Mouse (Mus musculus) lung, postnatal 0 days (tissue): ENCODE measurements around the gene Calm2. TPM values are rescaled to one million over a fixed set of nuclear protein-coding genes. Genes with fewer than 3 reads are reported as not detected.

ENCODE experiments used
- ATAC-seq: fragments of 200-750 bp; cut with Nextera tagmentation; 2 replicates; pipeline ENCODE4 v1.8.0; 2017; ENCODE audit warnings: moderate library complexity
- DNase-seq: peaks from one replicate; pipeline ENCODE4 v3.0.0-alpha.2; 2016; ENCODE audit warnings: low spot score
- H3K27ac ChIP-seq: fragments of 300-500 bp; sonication (generic); 2 replicates; pipeline ENCODE4 v1.5.1; 2014; ENCODE audit warnings: antibody characterized with exemption, mild to moderate bottlenecking, low read length, mixed read lengths
- H3K27me3 ChIP-seq: fragments of 300-500 bp; sonication (generic); replicated peaks from 2 replicates; pipeline ENCODE4 v1.6.1; 2014; ENCODE audit warnings: low read length, mixed read lengths; ENCODE audit not compliant: insufficient read depth
- H3K36me3 ChIP-seq: fragments of 300-500 bp; sonication (generic); 2 replicates; pipeline ENCODE4 v1.6.1; 2014; ENCODE audit warnings: low read length, mixed read lengths; ENCODE audit not compliant: insufficient read depth
- H3K4me1 ChIP-seq: fragments of 300-500 bp; sonication (generic); 2 replicates; pipeline ENCODE4 v1.6.1; 2014; ENCODE audit warnings: antibody characterized with exemption, low read depth, low read length, mixed read lengths; ENCODE audit not compliant: insufficient read depth
- H3K4me2 ChIP-seq: fragments of 300-500 bp; sonication (generic); replicated peaks from 2 replicates; pipeline ENCODE4 v1.6.1; 2014; ENCODE audit warnings: low read depth, mild to moderate bottlenecking, low read length, moderate library complexity, mixed read lengths
- H3K4me3 ChIP-seq: fragments of 300-500 bp; sonication (generic); 2 replicates; pipeline ENCODE4 v1.5.1; 2014; ENCODE audit warnings: low read depth, low read length
- H3K9ac ChIP-seq: fragments of 300-500 bp; sonication (generic); replicated peaks from 2 replicates; pipeline ENCODE4 v1.6.1; 2014; ENCODE audit warnings: low read depth, mild to moderate bottlenecking
- H3K9me3 ChIP-seq: fragments of 300-500 bp; sonication (generic); 2 replicates; pipeline ENCODE4 v1.6.1; 2016; ENCODE audit warnings: low read length, mixed read lengths
- CTCF ChIP-seq: IDR thresholded peaks from 2 replicates; pipeline ENCODE4 v1.5.1; 2016; ENCODE audit warnings: antibody characterized with exemption, mild to moderate bottlenecking
- EP300 ChIP-seq: IDR thresholded peaks from 2 replicates; pipeline ENCODE4 v1.6.1; 2016; ENCODE audit warnings: antibody characterized with exemption, mild to moderate bottlenecking, control low read depth
- WGBS: fragments of 180-500 bp; shearing (Covaris S2); extraction: QIAGEN DNeasy Blood & Tissue Kit; methylation state at CpG from one replicate; pipeline ENCODE4 v1.1.7; 2014; 5-methylcytosine and 5-hydroxymethylcytosine counted together
- polyA plus RNA-seq: library from polyadenylated mRNA; unstranded; fragments of >200 nt; fragmentation: Nextera tagmentation; extraction: Ambion mirVana; gene quantifications from 2 replicates; pipeline ENCODE4 v1.2.1, GENCODE M21; 2015

The Calm2 gene
- polyA plus RNA-seq, 1 experiment from 2014 or later: 887 TPM

- ATAC-seq (no peak), DNase-seq (no peak)
- under 1% methylated on average over 13 of the region's 13 CpGs for WGBS
- Histone ChIP-seq H3K9me3 (no peaks in the 10 kb centered on the region), H3K9ac (peak overlapping the region; percentile 97), H3K27ac (peak overlapping the region; percentile 95), H3K4me3 (peak overlapping the region; percentile 98), H3K4me1 (peaks cover 18% of the 10 kb centered on the region), H3K36me3 (no peaks in the 10 kb centered on the region), H3K4me2 (peak overlapping the region; percentile 58), H3K27me3 (no peaks in the 10 kb centered on the region)
- TF ChIP-seq EP300 (0 out of 2 replicates have a peak, but pooled peaks have one; percentile 21), CTCF (no peak)
Measured at GRCm38 (mm10) chr17:87445337-87445916, 1.3 kb downstream of the Calm2 start.

- no peaks in the 10 kb centered on the region for H3K9me3 ChIP-seq
- H3K4me2 ChIP-seq: peak overlapping the region; percentile 45
- ATAC-seq (no peak), DNase-seq (peak; percentile 68)
- WGBS: 18% methylated on average over 4 of the region's 4 CpGs
- no peaks in the 10 kb centered on the region for H3K27me3 ChIP-seq
- TF ChIP-seq CTCF (no peak), EP300 (peak; percentile 45)
- no peaks in the 10 kb centered on the region for H3K36me3 ChIP-seq
- peak overlapping the region; percentile 28 for H3K4me3 ChIP-seq
- 0 out of 2 replicates have a peak overlapping the region, but pooled peaks have one; percentile 11 for H3K27ac ChIP-seq
- H3K9ac ChIP-seq: no peak overlapping the region
- peaks cover 18% of the 10 kb centered on the region for H3K4me1 ChIP-seq
Measured at GRCm38 (mm10) chr17:87444763-87445162, 2.0 kb downstream of the Calm2 start.

- no peak for DNase-seq
- TF ChIP-seq CTCF: no peak
- TF ChIP-seq EP300: no peak
- Histone ChIP-seq H3K27me3 (no peaks in the 10 kb centered on the region), H3K9ac (no peak overlapping the region), H3K4me3 (no peak overlapping the region), H3K36me3 (no peaks in the 10 kb centered on the region), H3K9me3 (no peaks in the 10 kb centered on the region), H3K4me2 (no peak overlapping the region), H3K27ac (no peak overlapping the region), H3K4me1 (peaks cover 11% of the 10 kb centered on the region; the same call in 1 of the 2 replicates)
- 40% methylated on average over 2 of the region's 2 CpGs for WGBS
- ATAC-seq: no peak
Measured at GRCm38 (mm10) chr17:87441537-87441936, 5.2 kb downstream of the Calm2 start.

- Histone ChIP-seq H3K36me3 (peaks cover 10% of the 10 kb centered on the region; the same call in 1 of the 2 replicates), H3K9me3 (no peaks in the 10 kb centered on the region), H3K4me2 (no peak overlapping the region), H3K4me3 (no peak overlapping the region), H3K9ac (no peak overlapping the region), H3K27ac (no peak overlapping the region), H3K4me1 (peaks cover 11% of the 10 kb centered on the region; the same call in 1 of the 2 replicates), H3K27me3 (no peaks in the 10 kb centered on the region)
- ATAC-seq (peak; percentile 68), DNase-seq (peak; percentile 79)
- 55% methylated on average over 2 of the region's 2 CpGs for WGBS
- TF ChIP-seq CTCF (no peak), EP300 (peak; percentile 23; the same call in 1 of the 2 replicates)
Measured at GRCm38 (mm10) chr17:87439441-87439840, 7.3 kb downstream of the Calm2 start.

- no peak for DNase-seq
- ATAC-seq: no peak
- H3K4me3 ChIP-seq: no peak overlapping the region
- peaks cover 26% of the 10 kb centered on the region; the same call in 1 of the 2 replicates for H3K36me3 ChIP-seq
- H3K4me2 ChIP-seq: no peak overlapping the region
- H3K4me1 ChIP-seq: no peaks in the 10 kb centered on the region
- TF ChIP-seq CTCF (no peak), EP300 (no peak)
- no peak overlapping the region for H3K9ac ChIP-seq
- WGBS: 86% methylated on average over 3 of the region's 3 CpGs
- no peak overlapping the region for H3K27ac ChIP-seq
- no peaks in the 10 kb centered on the region for H3K9me3 ChIP-seq
- H3K27me3 ChIP-seq: no peaks in the 10 kb centered on the region
Measured at GRCm38 (mm10) chr17:87433929-87434328, 12.8 kb downstream of the Calm2 start.

- TF ChIP-seq CTCF (0 out of 2 replicates have a peak, but pooled peaks have one; percentile 9), EP300 (no peak)
- 64% methylated on average over 5 of the region's 5 CpGs for WGBS
- Histone ChIP-seq H3K27me3 (no peaks in the 10 kb centered on the region), H3K4me3 (no peak overlapping the region), H3K27ac (no peak overlapping the region), H3K9me3 (no peaks in the 10 kb centered on the region), H3K9ac (no peak overlapping the region), H3K36me3 (peaks cover 26% of the 10 kb centered on the region; the same call in 1 of the 2 replicates), H3K4me1 (no peaks in the 10 kb centered on the region), H3K4me2 (no peak overlapping the region)
- DNase-seq: no peak
- no peak for ATAC-seq
Measured at GRCm38 (mm10) chr17:87432743-87433142, 14.0 kb downstream of the Calm2 start.
